Mouse (Mus musculus) spleen, postnatal 36 days (tissue): ENCODE results near the gene Nptxr.

Source experiments
- DNase-seq, 2 experiments: peaks; one replicate each; pipeline ENCODE4 v3.0.0; 2022; ENCODE audit warnings: low spot score in 2 of 2, mixed read lengths in 1 of 2

The Nptxr gene

DNA sequence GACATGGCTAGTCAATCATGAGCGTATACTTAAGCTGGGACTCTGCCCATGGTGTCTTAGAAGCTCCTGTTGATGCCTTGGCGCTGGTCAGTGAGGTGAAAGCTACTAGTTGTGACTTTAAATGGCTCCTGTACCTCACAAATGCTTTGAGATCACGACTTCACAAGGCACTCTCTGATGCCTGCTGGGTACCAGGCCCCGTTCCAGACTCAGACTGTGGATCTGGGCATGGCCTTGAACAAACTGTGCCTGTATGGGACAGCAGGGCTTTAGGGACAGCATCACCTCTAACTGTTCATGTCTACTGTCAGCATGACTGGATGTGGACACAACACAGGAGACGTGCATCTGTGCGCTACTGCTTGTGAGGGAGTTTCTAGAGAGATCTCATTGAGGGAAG is 13.7 kb downstream of the Nptxr start:
- no peak for DNase-seq

DNA sequence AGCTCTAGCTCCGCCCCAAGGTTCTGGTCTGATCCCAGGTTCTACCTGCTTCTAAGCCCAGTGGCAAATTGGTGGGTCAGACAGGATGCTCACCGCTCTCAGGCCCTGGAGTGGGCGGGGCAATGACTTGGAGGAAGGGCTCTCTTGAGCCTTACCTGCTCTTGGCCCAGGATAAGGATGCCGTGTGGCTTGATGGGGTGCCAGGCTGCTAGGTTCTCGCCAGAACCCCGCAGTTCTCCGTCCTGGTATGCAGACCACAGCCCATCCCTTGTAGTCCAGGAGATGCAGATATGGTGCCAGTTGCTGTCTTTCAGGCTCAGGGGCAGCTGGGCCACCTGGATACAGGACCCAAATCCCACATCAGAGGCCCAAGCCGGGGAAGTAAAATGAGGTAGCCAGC is 14.5 kb downstream of the Nptxr start:
- no peak for DNase-seq

GRCm38 (mm10) chr15:79787815-79788214 is 16.8 kb downstream of the Nptxr start:
- DNase-seq = no peak

DNA sequence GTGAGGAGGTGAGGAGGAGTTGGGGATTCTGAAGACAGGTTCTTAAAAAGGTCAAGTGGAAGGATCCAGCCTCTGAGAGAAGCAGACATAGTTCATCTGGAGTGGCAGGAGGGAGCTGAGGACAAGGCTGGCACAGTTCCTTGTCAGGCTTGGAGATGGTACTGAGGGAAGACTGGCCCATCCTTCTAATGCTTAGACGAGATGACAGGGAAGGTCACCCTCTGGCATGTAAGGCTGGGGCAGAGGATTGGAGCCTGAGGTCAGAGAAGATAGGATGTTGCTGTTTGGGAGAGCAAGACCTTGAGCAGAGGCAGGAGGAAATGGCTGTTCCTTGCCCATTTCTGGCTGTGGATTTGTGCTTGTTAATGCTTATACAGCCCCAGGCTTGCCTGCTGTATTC is 19.5 kb downstream of the Nptxr start:
- no peak for DNase-seq

DNA sequence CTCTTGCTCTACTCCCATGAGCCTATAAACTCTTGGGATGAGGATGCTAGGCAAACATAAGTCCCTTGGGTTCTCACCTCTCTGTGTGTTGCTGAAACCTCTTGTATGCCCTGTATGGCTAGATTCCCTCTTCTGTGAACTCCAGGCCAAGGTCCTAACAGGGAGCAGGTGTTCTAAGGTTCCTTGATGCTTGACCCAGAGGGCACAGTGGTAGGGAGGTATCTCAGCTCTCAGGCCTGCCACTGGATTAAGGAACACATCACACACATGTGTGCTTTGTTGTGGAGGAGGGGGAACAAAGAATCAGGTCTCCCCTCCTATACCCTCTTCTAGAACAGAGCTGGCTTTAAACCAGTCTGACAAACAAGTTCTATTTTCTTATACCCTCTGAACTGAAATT is 26.8 kb downstream of the Nptxr start, which contains the start of gene Dnal4:
Dnal4 (minus strand) TSS at position 101 of the 400 bp plus-strand sequence.
- no peak for DNase-seq

DNA sequence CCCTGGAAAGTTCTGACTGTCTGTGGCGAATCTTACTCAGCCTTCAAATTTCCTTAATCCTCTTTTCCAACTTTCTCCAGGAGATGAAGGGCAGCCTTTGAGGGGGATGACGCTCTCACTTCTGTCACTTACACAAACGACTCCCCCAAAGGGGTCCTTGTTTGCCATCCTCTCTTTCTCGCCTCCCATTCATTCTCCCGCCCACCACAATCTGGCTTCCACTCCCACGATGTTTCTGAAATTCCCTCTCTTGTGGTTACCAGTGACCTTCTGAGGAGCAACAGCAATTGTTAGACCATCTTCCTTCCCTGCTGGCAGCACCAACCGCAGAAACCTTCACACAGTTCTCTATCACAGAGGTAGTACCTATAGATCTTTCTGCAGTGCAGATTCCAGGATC is 28.9 kb downstream of the Nptxr start:
- no peak for DNase-seq

DNA sequence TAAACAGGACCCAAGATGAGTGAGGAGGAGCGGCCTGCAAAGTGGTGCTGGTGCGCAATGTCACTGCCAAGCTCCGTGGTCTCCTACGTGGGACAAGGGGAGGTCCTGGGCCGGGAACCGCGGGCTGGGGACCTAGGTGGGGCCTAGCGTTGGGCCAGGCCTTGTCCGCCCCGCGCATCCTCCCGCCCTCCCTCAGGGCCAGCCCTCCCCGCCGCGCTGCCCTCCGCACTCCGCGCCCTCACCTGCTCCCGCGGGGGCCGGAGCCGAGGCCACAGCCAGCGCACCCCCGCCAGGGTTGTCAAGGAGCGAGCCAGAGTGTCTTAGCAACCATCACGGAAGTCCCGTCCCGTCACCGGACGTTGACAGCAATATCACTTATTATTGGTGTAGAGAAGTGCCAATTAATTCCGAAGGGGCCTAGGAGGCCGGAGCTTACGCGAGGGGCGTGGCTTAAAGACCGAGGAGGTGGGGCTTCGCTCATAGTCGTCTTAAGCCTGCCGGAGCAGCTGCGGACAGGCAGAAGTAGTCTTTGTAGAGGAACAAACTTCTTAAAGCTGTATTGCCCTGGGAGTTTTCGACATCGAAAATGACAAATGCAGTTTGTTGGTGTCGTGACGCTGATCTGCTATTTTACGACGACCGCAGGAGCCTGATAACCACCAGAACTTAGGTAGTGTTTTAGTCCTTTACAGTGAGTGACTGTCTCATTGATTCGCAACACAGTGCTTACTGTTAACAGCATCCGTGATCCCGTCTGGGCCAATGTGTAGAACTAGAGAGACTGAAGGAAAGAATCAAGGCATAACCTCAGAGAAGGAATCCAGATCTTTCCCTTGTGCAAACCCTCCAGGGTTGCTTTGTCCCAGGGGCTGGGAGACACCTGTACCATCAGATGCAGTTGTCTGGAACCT is 30.2 kb downstream of the Nptxr start:
- peak; percentile 95 to 96 for DNase-seq

- no peak for DNase-seq
These were observed 33.8 kb downstream of the Nptxr start for GRCm38 (mm10) chr15:79770629-79771240.

GRCm38 (mm10) chr15:79768302-79768701 is 36.3 kb downstream of the Nptxr start:
- DNase-seq = peak in 1 of 2 experiments; percentile 20

- no peak for DNase-seq
These were observed 37.1 kb downstream of the Nptxr start for GRCm38 (mm10) chr15:79767327-79767961.

DNA sequence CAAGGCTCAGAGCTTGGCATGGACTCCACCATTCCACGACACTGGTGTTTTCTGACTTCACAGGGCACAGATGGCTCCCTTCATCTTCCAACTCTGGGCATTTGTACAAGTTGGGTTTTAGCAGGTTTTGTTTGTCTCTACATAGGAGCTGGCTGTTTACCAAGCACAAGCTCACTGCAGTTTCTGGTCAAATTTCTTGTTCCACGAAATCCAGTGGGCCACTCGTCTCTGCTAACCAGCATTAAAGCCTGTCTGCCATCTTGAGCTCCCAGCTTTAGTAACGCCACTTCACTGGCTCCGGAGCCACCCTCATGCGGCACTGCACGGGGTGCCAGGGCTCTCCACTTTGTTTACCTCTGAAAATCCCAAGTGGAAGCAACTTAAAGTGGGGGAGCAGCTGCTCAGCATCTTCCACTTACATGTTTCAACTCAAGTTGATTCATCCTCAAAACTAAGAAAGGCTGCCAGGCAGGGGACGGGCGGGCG is 37.9 kb downstream of the Nptxr start:
- no peak for DNase-seq

DNA sequence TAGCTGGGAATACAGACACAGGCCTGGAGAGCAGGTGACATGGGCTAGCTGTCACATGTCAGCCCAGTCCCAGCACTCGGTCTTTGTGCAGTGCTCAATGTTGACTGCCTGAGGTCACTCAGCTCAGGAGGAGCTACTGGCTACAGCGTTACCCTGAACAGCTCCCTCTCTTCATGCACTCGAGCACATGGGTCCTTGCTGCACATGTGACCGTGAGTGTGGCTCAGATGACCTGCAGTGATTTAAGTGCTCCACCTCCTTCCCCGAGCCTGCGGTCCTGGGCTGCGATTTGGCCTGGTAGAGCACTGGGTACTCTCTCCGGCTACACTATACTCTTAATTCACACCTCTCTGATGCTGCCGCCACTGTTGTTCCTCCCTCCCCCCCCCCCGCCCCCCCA is 38.4 kb downstream of the Nptxr start:
- DNase-seq = no peak

DNA sequence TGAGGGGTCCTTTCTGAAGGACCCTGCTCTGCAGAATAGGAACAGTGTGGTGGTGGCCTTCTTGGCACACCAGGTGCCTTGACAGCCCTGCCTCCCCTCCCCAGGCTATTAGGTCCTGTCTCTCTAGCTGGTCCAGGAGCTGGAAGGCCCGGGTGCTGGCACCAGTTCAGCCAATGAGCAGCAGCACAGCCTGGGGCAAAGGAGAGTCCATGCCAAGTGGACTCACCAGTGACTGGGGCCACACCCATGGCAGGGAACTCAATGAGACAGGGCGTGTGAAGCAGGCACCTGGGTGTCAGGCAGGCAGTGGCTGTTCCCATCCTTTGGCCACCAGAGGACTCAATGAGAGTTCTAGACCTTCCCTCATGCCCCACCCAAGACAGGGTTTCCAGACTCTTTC is 39.2 kb downstream of the Nptxr start:
- no peak for DNase-seq

GRCm38 (mm10) chr15:79764539-79765267 is 39.9 kb downstream of the Nptxr start:
- no peak for DNase-seq

GRCm38 (mm10) chr15:79763601-79764246 is 40.8 kb downstream of the Nptxr start:
- peak in 1 of 2 experiments; percentile 9 for DNase-seq

- no peak for DNase-seq
These were observed 41.6 kb downstream of the Nptxr start for GRCm38 (mm10) chr15:79763001-79763400.

DNA sequence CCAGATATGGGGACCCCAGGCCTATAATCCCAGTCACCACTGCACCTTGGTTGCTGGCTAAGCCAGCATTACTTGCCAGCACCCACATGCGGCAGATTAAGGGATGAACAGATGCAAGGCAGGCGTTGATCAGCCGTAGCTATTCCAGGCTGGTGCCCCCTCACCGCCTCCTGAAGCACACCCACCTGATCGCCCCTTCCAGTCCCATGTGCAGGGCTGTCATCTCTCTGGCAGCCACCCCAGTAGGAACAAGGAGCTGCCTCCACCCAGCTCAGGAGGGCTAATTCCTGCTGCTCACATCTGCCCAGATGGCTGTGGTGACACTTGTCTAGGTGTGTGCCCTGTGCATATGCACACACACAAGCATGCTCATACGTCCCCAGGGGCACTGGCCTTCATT is 43.6 kb downstream of the Nptxr start:
- no peak for DNase-seq

GRCm38 (mm10) chr15:79757118-79757517 is 47.4 kb downstream of the Nptxr start:
- DNase-seq = no peak

DNA sequence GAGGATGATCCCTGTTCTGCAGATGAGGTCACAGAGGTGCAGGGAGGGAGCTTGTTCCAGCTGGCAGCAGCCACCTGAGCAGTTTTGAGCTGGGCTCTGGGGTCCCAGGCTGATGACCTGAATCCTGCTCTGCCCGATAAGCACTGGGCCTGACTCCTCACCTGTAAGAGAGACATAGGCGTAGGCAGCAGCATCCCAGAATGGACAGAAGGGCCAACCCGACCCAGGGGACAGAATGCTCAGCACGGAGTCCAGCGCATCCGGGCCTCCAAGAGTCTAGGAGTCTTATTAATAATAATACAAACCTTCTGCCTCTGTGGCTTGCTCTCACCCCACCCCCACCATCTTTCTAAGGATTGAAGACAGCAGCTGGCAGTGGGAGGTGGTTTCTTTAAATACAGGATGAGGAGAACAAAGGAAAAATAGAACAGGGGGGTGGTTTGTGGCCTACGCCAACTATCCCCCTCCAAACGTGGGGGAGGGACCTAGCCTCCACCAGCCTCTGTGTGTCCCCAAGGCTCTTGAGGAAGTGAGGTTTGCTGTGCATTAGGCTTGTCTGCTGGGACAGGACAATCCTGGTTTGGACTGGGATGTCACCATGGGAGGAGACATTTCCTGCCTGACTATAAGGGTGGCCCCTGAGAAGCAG is 48.5 kb downstream of the Nptxr start:
- DNase-seq = no peak

- no peak for DNase-seq
These were observed 49.4 kb downstream of the Nptxr start for GRCm38 (mm10) chr15:79755176-79755575.

DNA sequence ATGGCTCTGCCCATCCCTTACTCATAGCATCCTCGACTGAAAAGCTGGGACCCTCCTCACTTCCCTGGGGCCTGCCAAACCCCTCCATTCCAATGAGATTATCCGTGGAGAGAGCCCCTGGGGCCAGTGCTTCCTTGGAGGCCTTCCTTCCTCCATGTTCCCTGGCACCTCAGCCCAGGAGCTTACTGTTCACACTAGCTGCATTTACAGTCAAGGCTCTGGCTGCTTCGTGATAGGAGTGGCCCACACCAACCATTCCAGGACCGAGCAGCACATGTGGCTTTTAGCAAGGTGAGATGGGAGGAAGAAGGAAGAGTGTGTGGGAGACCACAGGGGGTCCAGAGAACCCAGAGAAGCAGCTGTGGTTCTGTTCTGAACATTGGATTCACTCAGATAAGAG is 50.7 kb downstream of the Nptxr start:
- DNase-seq = no peak
